Mouse (Mus musculus): ENCODE results near the gene Cyp2ab1. TPM values are rescaled to one million over a fixed set of nuclear protein-coding genes. Genes with fewer than 3 reads are reported as not detected.

Gene Cyp2ab1
- not detected in 2 replicates for polyA plus RNA-seq (2021; fragmentation: Nextera tagmentation)
- long read RNA-seq, experiment 1, result 0 reads
- long read RNA-seq, experiment 2, result 0 reads

DNA sequence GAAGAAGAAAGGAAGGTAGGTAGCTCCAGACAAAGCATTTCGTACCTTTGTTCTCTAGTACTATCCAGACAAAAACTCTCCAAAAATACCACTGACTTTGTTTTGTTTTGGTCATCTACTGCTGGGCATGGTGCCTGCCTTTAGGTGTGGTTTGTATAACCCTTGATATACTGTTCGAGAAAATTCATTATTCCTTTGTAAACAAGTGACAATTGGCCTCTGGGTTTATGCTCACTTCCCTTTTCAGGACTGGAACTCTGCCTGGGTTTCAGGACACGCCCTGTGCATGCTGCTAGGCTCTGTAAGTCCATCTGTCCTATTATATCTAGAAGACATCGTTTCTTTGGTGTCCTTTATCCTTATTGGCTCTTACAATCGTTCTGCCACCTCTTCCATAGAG, at the start of gene Cyp2ab1:
Gene Cyp2ab1, minus strand, starts transcription at position 119 of the 400 bp plus-strand sequence.

DNA sequence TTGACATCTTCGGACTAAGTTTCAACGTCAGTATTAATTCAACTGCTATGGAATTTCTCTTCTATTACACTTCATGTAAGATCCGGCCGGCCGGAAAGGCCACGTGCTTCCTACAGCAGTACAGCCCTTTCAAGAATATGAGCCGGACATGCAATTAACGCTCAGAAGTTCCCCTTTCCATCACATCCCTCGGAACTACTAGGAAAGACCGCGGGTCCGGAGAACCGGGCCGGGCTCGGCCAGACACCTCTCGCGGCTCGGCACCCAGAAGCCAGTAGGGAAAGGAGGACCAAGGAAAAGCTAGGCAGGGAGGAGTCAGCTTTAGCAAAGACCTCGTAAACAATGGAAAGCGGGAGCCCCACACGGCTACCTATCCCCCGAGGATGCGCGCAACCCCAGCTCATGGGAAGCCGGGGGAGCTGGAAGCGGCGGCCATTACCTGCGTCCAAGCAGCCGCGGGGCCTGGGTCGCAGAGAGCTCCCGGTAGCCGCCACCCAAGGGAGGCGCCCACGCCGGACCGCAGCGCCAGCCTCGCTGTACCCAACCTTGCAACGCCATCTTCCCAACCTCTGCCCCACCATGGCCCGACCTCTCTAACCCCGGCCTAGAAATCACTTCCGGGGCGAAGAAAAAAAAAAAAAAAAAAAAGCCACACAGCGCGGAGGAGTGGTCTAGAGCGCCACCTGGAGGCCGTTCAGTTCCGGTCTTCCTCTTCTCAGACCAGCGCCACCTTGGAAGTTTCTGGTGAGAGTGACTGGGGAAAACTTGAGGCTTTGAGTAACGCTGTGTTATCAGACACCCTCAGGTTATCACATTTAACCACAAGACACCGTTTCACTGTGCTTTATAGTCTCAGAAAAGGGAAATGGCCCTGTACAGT, 23.2 kb downstream of the Cyp2ab1 start, which contains the start of gene Parl:
Gene Parl, minus strand, starts transcription at position 618 of the 880 bp plus-strand sequence.

Other genes with a start within 250 kb of the Cyp2ab1 start
- 17.3 and 19.2 TPM in 2 replicates for gene Klhl24, start 227.9 kb downstream of the Cyp2ab1 start, polyA plus RNA-seq (2021; fragmentation: Nextera tagmentation)
- gene Yeats2, start 184.3 kb downstream of the Cyp2ab1 start, polyA plus RNA-seq (2021; fragmentation: Nextera tagmentation), result 4.3 and 4.4 TPM in 2 replicates
- gene Map6d1, start 84.0 kb downstream of the Cyp2ab1 start, polyA plus RNA-seq (2021; fragmentation: Nextera tagmentation), result 37.3 and 38.1 TPM in 2 replicates
- 49.0 and 49.9 TPM in 2 replicates for gene Parl, start 23.0 kb downstream of the Cyp2ab1 start, polyA plus RNA-seq (2021; fragmentation: Nextera tagmentation)
- gene Abcc5, start 101.0 kb upstream of the Cyp2ab1 start, polyA plus RNA-seq (2021; fragmentation: Nextera tagmentation), result 49.2 and 59.3 TPM in 2 replicates
- gene Eif2b5, start 173.4 kb upstream of the Cyp2ab1 start, polyA plus RNA-seq (2021; fragmentation: Nextera tagmentation), result 27.9 and 32.3 TPM in 2 replicates
- gene Dvl3, start 191.6 kb upstream of the Cyp2ab1 start, polyA plus RNA-seq (2021; fragmentation: Nextera tagmentation), result 9.0 and 9.6 TPM in 2 replicates
- gene Ap2m1, start 210.1 kb upstream of the Cyp2ab1 start, polyA plus RNA-seq (2021; fragmentation: Nextera tagmentation), result 912 and 945 TPM in 2 replicates
- 48.0 and 55.5 TPM in 2 replicates for gene Abcf3, start 223.2 kb upstream of the Cyp2ab1 start, polyA plus RNA-seq (2021; fragmentation: Nextera tagmentation)